Mouse (Mus musculus) forebrain, postnatal 0 days (tissue): ENCODE measurements around the gene Nexn. TPM values are rescaled to one million over a fixed set of nuclear protein-coding genes. Genes with fewer than 3 reads are reported as not detected.
A peak's percentile ranks its signal among the peaks of the same experiment; 100 is the strongest.

Experiments used
- ATAC-seq: fragments of 200-750 bp; cut with Nextera tagmentation; 2 replicates; pipeline ENCODE4 v1.8.0; 2017; ENCODE audit warnings: mild to moderate bottlenecking, moderate library complexity
- DNase-seq: peaks from one replicate; pipeline ENCODE4 v3.0.0-alpha.2; 2015
- H3K27ac ChIP-seq: fragments of 300-500 bp; sonication (generic); 2 replicates; pipeline ENCODE4 v1.5.1; 2014; ENCODE audit warnings: low read depth, mild to moderate bottlenecking, antibody characterized with exemption, low read length, moderate library complexity, mixed read lengths
- H3K27me3 ChIP-seq: fragments of 300-500 bp; sonication (generic); 2 replicates; pipeline ENCODE4 v1.6.1; 2014; ENCODE audit warnings: mild to moderate bottlenecking, low read length, mixed read lengths; ENCODE audit not compliant: insufficient read depth
- H3K36me3 ChIP-seq: fragments of 300-500 bp; sonication (generic); 2 replicates; pipeline ENCODE4 v1.6.1; 2014; ENCODE audit warnings: mild to moderate bottlenecking, moderate library complexity; ENCODE audit not compliant: insufficient read depth
- H3K4me1 ChIP-seq: fragments of 300-500 bp; sonication (generic); 2 replicates; pipeline ENCODE4 v1.6.1; 2014; ENCODE audit warnings: antibody characterized with exemption; ENCODE audit not compliant: insufficient read depth
- H3K4me2 ChIP-seq: fragments of 300-500 bp; sonication (generic); 2 replicates; pipeline ENCODE4 v1.6.1; 2014; ENCODE audit warnings: low read depth, mild to moderate bottlenecking, moderate library complexity
- H3K4me3 ChIP-seq: fragments of 300-500 bp; sonication (generic); 2 replicates; pipeline ENCODE4 v1.5.1; 2014; ENCODE audit warnings: low read depth, low read length, mixed read lengths
- H3K9ac ChIP-seq: fragments of 300-500 bp; sonication (generic); 2 replicates; pipeline ENCODE4 v1.6.1; 2014; ENCODE audit warnings: mild to moderate bottlenecking
- H3K9me3 ChIP-seq: fragments of 300-500 bp; sonication (generic); 2 replicates; pipeline ENCODE4 v1.6.1; 2016; ENCODE audit warnings: low read length
- CTCF ChIP-seq: sonication (generic); IDR thresholded peaks from 2 replicates; pipeline ENCODE4 v1.5.1; 2016; ENCODE audit warnings: antibody characterized with exemption, control low read depth, low read depth
- WGBS: fragments of 180-500 bp; shearing (Covaris S2); extraction: QIAGEN DNeasy Blood & Tissue Kit; methylation state at CpG from one replicate; pipeline ENCODE4 v1.1.7; 2014; 5-methylcytosine and 5-hydroxymethylcytosine counted together
- polyA plus RNA-seq: library from polyadenylated mRNA; unstranded; fragments of >200 nt; fragmentation: Nextera tagmentation; extraction: Ambion mirVana; gene quantifications from 2 replicates; pipeline ENCODE4 v1.2.1, GENCODE M21; 2015
- total RNA-seq: library from RNA; depleted of rRNA; stranded (reverse); fragments of >200 nt; gene quantifications from 2 replicates; pipeline ENCODE4 v1.2.3, GENCODE M21; 2014

Nexn gene
- total and polyA plus RNA-seq, 2 experiments from 2014 or later: 0.38 to 4.2 TPM

GRCm38 (mm10) chr3:152271071-152271710 lies 5.0 kb upstream of the Nexn start:
- no peak overlapping the region for H3K4me3 ChIP-seq
- 89% methylated on average over 10 of the region's 10 CpGs for WGBS
- H3K36me3 ChIP-seq: peaks cover 10% of the 10 kb centered on the region
- no peak for TF ChIP-seq CTCF
- DNase-seq (no peak), ATAC-seq (no peak)
- no peaks in the 10 kb centered on the region for H3K4me1 ChIP-seq
- H3K27me3 ChIP-seq: peaks cover under 1% of the 10 kb centered on the region; the same call in 1 of the 2 replicates
- no peaks in the 10 kb centered on the region for H3K9me3 ChIP-seq
- H3K9ac ChIP-seq: no peak overlapping the region
- H3K27ac ChIP-seq: no peak overlapping the region
- no peak overlapping the region for H3K4me2 ChIP-seq

- no peak overlapping the region for H3K4me3 ChIP-seq
- H3K9me3 ChIP-seq: no peaks in the 10 kb centered on the region
- H3K36me3 ChIP-seq: 0 out of 2 replicates have a peak, but pooled peaks cover 1% of the 10 kb centered on the region
- peaks cover 8% of the 10 kb centered on the region for H3K27me3 ChIP-seq
- peaks cover 6% of the 10 kb centered on the region; the same call in 1 of the 2 replicates for H3K4me1 ChIP-seq
- no peak for DNase-seq
- ATAC-seq: no peak
- H3K9ac ChIP-seq: no peak overlapping the region
- no peak overlapping the region for H3K27ac ChIP-seq
- no peak for TF ChIP-seq CTCF
- H3K4me2 ChIP-seq: no peak overlapping the region
- 95% methylated on average over 14 of the region's 14 CpGs for WGBS
These were observed 1.9 kb upstream of the Nexn start for GRCm38 (mm10) chr3:152268099-152268498.

GRCm38 (mm10) chr3:152265351-152266035 lies 657 bp downstream of the Nexn start:
- H3K4me3 ChIP-seq: peak overlapping the region; percentile 52
- H3K27ac ChIP-seq: 0 out of 2 replicates have a peak overlapping the region, but pooled peaks have one; percentile 29
- H3K27me3 ChIP-seq: peaks cover 8% of the 10 kb centered on the region
- no peaks in the 10 kb centered on the region for H3K9me3 ChIP-seq
- H3K9ac ChIP-seq: peak overlapping the region; percentile 51
- DNase-seq: peak; percentile 38
- H3K4me2 ChIP-seq: peak overlapping the region; percentile 100
- 1% methylated on average over 55 of the region's 63 CpGs for WGBS
- H3K4me1 ChIP-seq: peaks cover 6% of the 10 kb centered on the region; the same call in 1 of the 2 replicates
- peak; percentile 84 for ATAC-seq
- no peaks in the 10 kb centered on the region for H3K36me3 ChIP-seq
- no peak for TF ChIP-seq CTCF

- H3K9ac ChIP-seq: peak overlapping the region; percentile 51; the same call in 1 of the 2 replicates
- peaks cover 6% of the 10 kb centered on the region; the same call in 1 of the 2 replicates for H3K4me1 ChIP-seq
- H3K4me2 ChIP-seq: peak overlapping the region; percentile 100
- peak overlapping the region; percentile 52 for H3K4me3 ChIP-seq
- no peaks in the 10 kb centered on the region for H3K9me3 ChIP-seq
- no peak for TF ChIP-seq CTCF
- ATAC-seq (no peak), DNase-seq (no peak)
- H3K27ac ChIP-seq: peak overlapping the region; percentile 45; the same call in 1 of the 2 replicates
- WGBS: 38% methylated on average over 12 of the region's 12 CpGs
- no peaks in the 10 kb centered on the region for H3K36me3 ChIP-seq
- peaks cover 8% of the 10 kb centered on the region for H3K27me3 ChIP-seq
These were observed 1.3 kb downstream of the Nexn start for GRCm38 (mm10) chr3:152264830-152265229.

GRCm38 (mm10) chr3:152264374-152264773 lies 1.8 kb downstream of the Nexn start:
- 53% methylated on average over 10 of the region's 10 CpGs for WGBS
- Histone ChIP-seq H3K4me2 (no peak overlapping the region), H3K36me3 (no peaks in the 10 kb centered on the region), H3K4me1 (peaks cover 6% of the 10 kb centered on the region; the same call in 1 of the 2 replicates), H3K4me3 (no peak overlapping the region), H3K9me3 (no peaks in the 10 kb centered on the region), H3K27ac (peak overlapping the region; percentile 45; the same call in 1 of the 2 replicates), H3K27me3 (peaks cover 8% of the 10 kb centered on the region), H3K9ac (no peak overlapping the region)
- no peak for TF ChIP-seq CTCF
- ATAC-seq: no peak
- DNase-seq: no peak

- H3K9me3 ChIP-seq: no peaks in the 10 kb centered on the region
- H3K27me3 ChIP-seq: peaks cover 8% of the 10 kb centered on the region
- H3K4me1 ChIP-seq: peaks cover 6% of the 10 kb centered on the region; the same call in 1 of the 2 replicates
- H3K9ac ChIP-seq: no peak overlapping the region
- no peak overlapping the region for H3K4me3 ChIP-seq
- TF ChIP-seq CTCF: no peak
- DNase-seq: no peak
- H3K36me3 ChIP-seq: no peaks in the 10 kb centered on the region
- no peak overlapping the region for H3K27ac ChIP-seq
- WGBS: 34% methylated on average over 8 of the region's 8 CpGs
- no peak overlapping the region for H3K4me2 ChIP-seq
- no peak for ATAC-seq
These were observed 4.2 kb downstream of the Nexn start for GRCm38 (mm10) chr3:152261948-152262347.

GRCm38 (mm10) chr3:152261436-152261835 lies 4.7 kb downstream of the Nexn start:
- no peak overlapping the region for H3K4me3 ChIP-seq
- no peak overlapping the region for H3K4me2 ChIP-seq
- DNase-seq (no peak), ATAC-seq (no peak)
- 48% methylated on average over 8 of the region's 8 CpGs for WGBS
- peaks cover 6% of the 10 kb centered on the region; the same call in 1 of the 2 replicates for H3K4me1 ChIP-seq
- no peak overlapping the region for H3K27ac ChIP-seq
- H3K36me3 ChIP-seq: no peaks in the 10 kb centered on the region
- TF ChIP-seq CTCF: no peak
- H3K9ac ChIP-seq: no peak overlapping the region
- peaks cover 8% of the 10 kb centered on the region for H3K27me3 ChIP-seq
- H3K9me3 ChIP-seq: no peaks in the 10 kb centered on the region
